Mouse (Mus musculus) brain, embryonic 14.5 days (tissue): ENCODE measurements around the gene Kcnh2.

Experiments used
- CTCF ChIP-seq: fragments of 200-500 bp; IDR thresholded peaks from 2 replicates; pipeline ENCODE4 v1.5.1; 2012; ENCODE audit warnings: inconsistent platforms, mild to moderate bottlenecking, moderate library complexity, borderline replicate concordance; ENCODE audit not compliant: insufficient read depth, insufficient read length; ENCODE audit errors: extremely low read depth
- POLR2A ChIP-seq: fragments of 200-500 bp; IDR thresholded peaks from 2 replicates; pipeline ENCODE4 v1.6.1; 2012; ENCODE audit warnings: mild to moderate bottlenecking, inconsistent platforms, borderline replicate concordance; ENCODE audit not compliant: poor library complexity, insufficient read depth, insufficient read length, severe bottlenecking; ENCODE audit errors: extremely low read depth

DNA sequence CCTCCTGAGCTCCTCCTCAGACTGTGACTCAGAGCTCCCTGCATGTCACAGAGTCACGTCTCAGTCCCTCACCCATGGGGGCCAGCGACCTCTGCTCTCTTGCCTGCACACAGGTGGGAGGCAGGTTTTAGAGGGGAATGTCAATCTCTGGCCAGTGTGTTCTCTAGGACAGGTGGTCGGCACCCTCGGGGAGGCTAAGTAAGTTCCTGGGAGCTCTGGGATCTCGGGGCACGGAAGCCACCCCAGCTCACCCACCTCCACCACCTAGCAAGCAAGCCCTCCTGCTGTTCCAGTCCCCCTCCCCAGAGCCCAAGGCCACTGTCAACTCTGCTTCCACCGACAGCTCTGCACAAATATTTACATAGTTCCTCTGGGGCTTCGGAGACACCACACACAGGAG is 8.4 kb downstream of the Kcnh2 start:
- TF ChIP-seq POLR2A (no peak), CTCF (no peak)
